Mouse (Mus musculus) midbrain, embryonic 13.5 days (tissue): ENCODE results near the gene Taar7a. TPM values are rescaled to one million over a fixed set of nuclear protein-coding genes. Genes with fewer than 3 reads are reported as not detected.
A peak's percentile ranks its signal among the peaks of the same experiment; 100 is the strongest.

Experiments used
- ATAC-seq: fragments of 200-750 bp; cut with Nextera tagmentation; 2 replicates; pipeline ENCODE4 v1.8.0; 2017; ENCODE audit warnings: mild to moderate bottlenecking, moderate TSS enrichment, moderate library complexity
- H3K27ac ChIP-seq: fragments of 300-500 bp; sonication (generic); 2 replicates; pipeline ENCODE4 v1.5.1; 2015; ENCODE audit warnings: inconsistent platforms, mild to moderate bottlenecking, moderate library complexity
- H3K27me3 ChIP-seq: fragments of 300-500 bp; sonication (generic); 2 replicates; pipeline ENCODE4 v1.6.1; 2015; ENCODE audit warnings: mild to moderate bottlenecking, inconsistent platforms
- H3K36me3 ChIP-seq: fragments of 300-500 bp; sonication (generic); 2 replicates; pipeline ENCODE4 v1.6.1; 2015; ENCODE audit warnings: mild to moderate bottlenecking, inconsistent platforms
- H3K4me1 ChIP-seq: fragments of 300-500 bp; sonication (generic); replicated peaks from 2 replicates; pipeline ENCODE4 v1.6.1; 2015; ENCODE audit warnings: inconsistent platforms
- H3K4me2 ChIP-seq: fragments of 300-500 bp; sonication (generic); replicated peaks from 2 replicates; pipeline ENCODE4 v1.6.1; 2015; ENCODE audit warnings: moderate library complexity, mild to moderate bottlenecking, inconsistent platforms
- H3K4me3 ChIP-seq: fragments of 300-500 bp; sonication (generic); replicated peaks from 2 replicates; pipeline ENCODE4 v1.5.1; 2015; ENCODE audit warnings: mild to moderate bottlenecking, inconsistent platforms
- H3K9ac ChIP-seq: fragments of 300-500 bp; sonication (generic); replicated peaks from 2 replicates; pipeline ENCODE4 v1.6.1; 2015; ENCODE audit warnings: mild to moderate bottlenecking, inconsistent platforms
- H3K9me3 ChIP-seq: fragments of 300-500 bp; sonication (generic); 2 replicates; pipeline ENCODE4 v1.6.1; 2016; ENCODE audit warnings: mild to moderate bottlenecking, inconsistent platforms
- WGBS: fragments of 180-500 bp; shearing (Covaris S2); methylation state at CpG from one replicate; pipeline ENCODE4 v1.1.7; 2015; 5-methylcytosine and 5-hydroxymethylcytosine counted together
- polyA plus RNA-seq: library from polyadenylated mRNA; unstranded; fragments of >200 nt; fragmentation: Nextera tagmentation; extraction: Ambion mirVana; gene quantifications from 2 replicates; pipeline ENCODE4 v1.2.1, GENCODE M21; 2015

Gene Taar7a
- not detected in 2 replicates for polyA plus RNA-seq

- WGBS: 75% methylated on average over 3 of the region's 3 CpGs
- no peak within 1 kb of the TSS for H3K4me3 ChIP-seq
- no peak within 1 kb of the TSS for H3K27ac ChIP-seq
- no peak within 1 kb of the TSS for H3K9ac ChIP-seq
- no peaks in the 10 kb centered on the region for H3K27me3 ChIP-seq
- no peaks in the 10 kb centered on the region for H3K4me1 ChIP-seq
- no peaks in the 10 kb centered on the region for H3K36me3 ChIP-seq
- H3K9me3 ChIP-seq: no peaks in the 10 kb centered on the region
- H3K4me2 ChIP-seq: no peak within 1 kb of the TSS
- ATAC-seq: no peak
Measured at GRCm38 (mm10) chr10:23993381-23993780, at the start of gene Taar7a. TSS of gene Taar7a (minus strand) at chr10:23993481.

GRCm38 (mm10) chr10:24040120-24040869 is 47.0 kb upstream of the Taar7a start:
- H3K36me3 ChIP-seq: no peaks in the 10 kb centered on the region
- H3K9me3 ChIP-seq: no peaks in the 10 kb centered on the region
- no peaks in the 10 kb centered on the region for H3K4me1 ChIP-seq
- WGBS: 77% methylated on average over 2 of the region's 2 CpGs
- no peak for ATAC-seq
- no peaks in the 10 kb centered on the region for H3K27me3 ChIP-seq
- no peak overlapping the region for H3K4me3 ChIP-seq
- H3K9ac ChIP-seq: no peak overlapping the region
- H3K4me2 ChIP-seq: no peak overlapping the region
- no peak overlapping the region for H3K27ac ChIP-seq

- ATAC-seq: no peak
- Histone ChIP-seq H3K36me3 (no peaks in the 10 kb centered on the region), H3K4me1 (no peaks in the 10 kb centered on the region), H3K4me2 (no peak within 1 kb of the TSS), H3K27ac (no peak within 1 kb of the TSS), H3K9me3 (no peaks in the 10 kb centered on the region), H3K9ac (no peak within 1 kb of the TSS), H3K27me3 (no peaks in the 10 kb centered on the region), H3K4me3 (no peak within 1 kb of the TSS)
- WGBS: 90% methylated on average over 2 of the region's 2 CpGs
Measured at GRCm38 (mm10) chr10:24037314-24037713, 44.0 kb upstream of the Taar7a start, which contains the start of gene Taar7e. TSS of gene Taar7e (plus strand) at chr10:24037614.

DNA sequence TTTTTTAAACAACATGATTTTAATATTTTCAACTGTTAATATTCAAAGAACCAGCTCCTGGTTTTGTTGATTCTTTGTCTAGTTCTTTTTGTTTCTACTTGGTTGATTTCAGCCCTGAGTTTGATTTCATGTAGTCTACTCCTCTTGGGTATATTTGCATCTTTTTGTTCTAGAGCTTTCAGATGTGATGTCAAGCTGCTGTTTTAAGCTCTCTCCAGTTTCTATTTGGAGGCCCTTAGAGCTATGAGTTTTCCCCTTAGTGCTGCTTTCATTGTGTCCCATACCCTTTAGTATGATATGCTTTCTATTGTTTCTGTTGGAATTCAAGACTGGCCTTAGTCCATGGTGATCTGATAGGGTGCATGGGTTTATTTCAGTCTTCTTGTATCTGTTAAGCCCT is 38.1 kb upstream of the Taar7a start:
- Histone ChIP-seq H3K4me3 (no peak overlapping the region), H3K27ac (no peak overlapping the region), H3K36me3 (no peaks in the 10 kb centered on the region), H3K4me2 (no peak overlapping the region), H3K4me1 (no peaks in the 10 kb centered on the region), H3K9me3 (no peaks in the 10 kb centered on the region), H3K27me3 (no peaks in the 10 kb centered on the region), H3K9ac (no peak overlapping the region)
- no peak for ATAC-seq

- H3K9me3 ChIP-seq: no peaks in the 10 kb centered on the region
- H3K4me2 ChIP-seq: no peak within 1 kb of the TSS
- no peaks in the 10 kb centered on the region for H3K27me3 ChIP-seq
- no peak within 1 kb of the TSS for H3K4me3 ChIP-seq
- H3K4me1 ChIP-seq: no peaks in the 10 kb centered on the region
- H3K27ac ChIP-seq: no peak within 1 kb of the TSS
- H3K36me3 ChIP-seq: no peaks in the 10 kb centered on the region
- no peak for ATAC-seq
- no peak within 1 kb of the TSS for H3K9ac ChIP-seq
Measured at GRCm38 (mm10) chr10:24026922-24027321, 33.6 kb upstream of the Taar7a start, which contains the start of gene Taar7d. TSS of gene Taar7d (plus strand) at chr10:24027222.

- Histone ChIP-seq H3K4me1 (no peaks in the 10 kb centered on the region), H3K27me3 (no peaks in the 10 kb centered on the region), H3K27ac (no peak overlapping the region), H3K4me3 (no peak overlapping the region), H3K9ac (no peak overlapping the region), H3K4me2 (no peak overlapping the region), H3K36me3 (no peaks in the 10 kb centered on the region), H3K9me3 (no peaks in the 10 kb centered on the region)
- WGBS: 89% methylated on average over 1 of the region's 1 CpGs
- ATAC-seq: no peak
Measured at GRCm38 (mm10) chr10:24008143-24008542, 14.9 kb upstream of the Taar7a start.

- WGBS: 72% methylated on average over 2 of the region's 2 CpGs
- Histone ChIP-seq H3K4me2 (no peak overlapping the region), H3K27me3 (no peaks in the 10 kb centered on the region), H3K9me3 (no peaks in the 10 kb centered on the region), H3K36me3 (no peaks in the 10 kb centered on the region), H3K4me1 (no peaks in the 10 kb centered on the region), H3K4me3 (no peak overlapping the region), H3K27ac (no peak overlapping the region), H3K9ac (no peak overlapping the region)
- no peak for ATAC-seq
Measured at GRCm38 (mm10) chr10:24007034-24007433, 13.8 kb upstream of the Taar7a start.

GRCm38 (mm10) chr10:24006442-24006841 is 13.2 kb upstream of the Taar7a start:
- no peak overlapping the region for H3K4me3 ChIP-seq
- ATAC-seq: no peak
- H3K27me3 ChIP-seq: no peaks in the 10 kb centered on the region
- no peaks in the 10 kb centered on the region for H3K36me3 ChIP-seq
- H3K27ac ChIP-seq: no peak overlapping the region
- H3K4me2 ChIP-seq: no peak overlapping the region
- no peaks in the 10 kb centered on the region for H3K4me1 ChIP-seq
- no peak overlapping the region for H3K9ac ChIP-seq
- 71% methylated on average over 1 of the region's 1 CpGs for WGBS
- H3K9me3 ChIP-seq: no peaks in the 10 kb centered on the region

GRCm38 (mm10) chr10:23999639-24000038 is 6.4 kb upstream of the Taar7a start, which contains the start of gene Taar7b:
TSS of gene Taar7b (plus strand) at chr10:23999939.
- H3K9ac ChIP-seq: no peak within 1 kb of the TSS
- no peaks in the 10 kb centered on the region for H3K36me3 ChIP-seq
- H3K9me3 ChIP-seq: no peaks in the 10 kb centered on the region
- H3K4me3 ChIP-seq: no peak within 1 kb of the TSS
- H3K4me2 ChIP-seq: no peak within 1 kb of the TSS
- H3K4me1 ChIP-seq: no peaks in the 10 kb centered on the region
- H3K27me3 ChIP-seq: no peaks in the 10 kb centered on the region
- ATAC-seq: no peak
- 95% methylated on average over 1 of the region's 1 CpGs for WGBS
- no peak within 1 kb of the TSS for H3K27ac ChIP-seq

GRCm38 (mm10) chr10:23986419-23986818 is 6.9 kb downstream of the Taar7a start:
- no peak for ATAC-seq
- Histone ChIP-seq H3K9ac (no peak overlapping the region), H3K9me3 (no peaks in the 10 kb centered on the region), H3K27ac (no peak overlapping the region), H3K36me3 (no peaks in the 10 kb centered on the region), H3K4me1 (no peaks in the 10 kb centered on the region), H3K4me2 (no peak overlapping the region), H3K4me3 (no peak overlapping the region), H3K27me3 (no peaks in the 10 kb centered on the region)
- 78% methylated on average over 5 of the region's 5 CpGs for WGBS

DNA sequence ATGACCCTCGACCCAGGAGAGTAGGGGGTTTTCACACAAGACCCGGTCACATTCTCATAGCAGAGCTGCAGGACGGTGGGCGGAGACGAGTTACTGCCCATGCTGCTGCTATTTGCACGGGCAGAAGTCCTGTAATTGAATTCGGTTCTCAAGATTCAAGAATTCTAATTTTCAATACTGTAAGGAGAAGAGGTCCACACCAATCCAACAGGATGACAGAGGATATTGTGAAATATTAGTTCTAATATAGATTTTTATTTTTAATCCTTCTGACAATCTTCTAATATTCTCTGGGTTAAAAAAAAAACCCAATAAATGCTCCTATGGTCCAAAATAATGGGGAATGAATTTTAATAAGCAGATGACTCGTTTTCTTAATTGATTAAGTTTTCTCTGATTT is 7.7 kb downstream of the Taar7a start, which contains the start of gene Taar6:
Gene Taar6, minus strand, starts transcription at position 101 of the 400 bp plus-strand sequence.
- Histone ChIP-seq H3K9ac (no peak within 1 kb of the TSS), H3K9me3 (no peaks in the 10 kb centered on the region), H3K36me3 (no peaks in the 10 kb centered on the region), H3K27ac (no peak within 1 kb of the TSS), H3K27me3 (no peaks in the 10 kb centered on the region), H3K4me2 (no peak within 1 kb of the TSS), H3K4me3 (no peak within 1 kb of the TSS), H3K4me1 (no peaks in the 10 kb centered on the region)
- 82% methylated on average over 8 of the region's 8 CpGs for WGBS
- no peak for ATAC-seq

DNA sequence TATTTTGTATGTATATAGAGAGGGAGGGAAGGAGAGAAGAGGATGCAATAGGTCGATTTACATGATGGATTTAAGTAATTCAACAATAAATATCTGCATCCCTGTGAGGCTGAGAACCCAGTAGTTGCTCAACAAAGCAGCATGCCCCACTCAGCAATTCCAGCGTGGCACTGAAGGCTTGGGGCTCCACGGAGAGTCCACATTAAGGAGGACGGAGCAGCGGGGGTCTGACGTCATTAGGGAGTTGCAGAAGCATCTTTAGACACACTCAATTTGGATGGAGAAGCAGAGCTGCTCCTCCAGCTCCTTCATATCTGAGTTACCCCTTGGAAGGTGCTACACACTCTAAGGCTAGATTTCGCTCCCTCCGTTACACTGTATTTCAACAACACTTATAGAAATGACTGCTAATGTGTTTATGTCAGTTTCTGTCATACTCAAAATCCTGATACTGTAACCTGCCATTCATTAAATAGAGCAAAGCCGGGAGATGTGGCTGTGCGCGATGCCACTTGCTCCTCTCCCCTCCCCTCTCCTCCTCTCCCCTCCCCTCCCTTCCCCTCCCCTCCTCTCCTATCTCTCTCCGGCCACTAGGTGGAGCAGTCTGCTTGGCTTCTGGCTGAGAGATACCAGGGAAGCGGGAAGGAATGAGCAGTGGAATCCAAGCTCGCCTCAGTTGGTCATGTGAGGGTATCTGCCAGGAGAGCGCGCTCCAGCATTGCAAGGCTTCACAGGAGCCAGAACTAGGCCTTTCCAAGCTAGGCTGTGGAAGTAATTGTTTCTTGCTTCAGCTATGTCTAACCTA is 14.2 kb downstream of the Taar7a start:
- Histone ChIP-seq H3K27ac (no peak overlapping the region), H3K36me3 (no peaks in the 10 kb centered on the region), H3K4me3 (no peak overlapping the region), H3K27me3 (no peaks in the 10 kb centered on the region), H3K9ac (no peak overlapping the region), H3K9me3 (no peaks in the 10 kb centered on the region), H3K4me2 (no peak overlapping the region), H3K4me1 (no peaks in the 10 kb centered on the region)
- peak; percentile 84 for ATAC-seq
- 41% methylated on average over 16 of the region's 16 CpGs for WGBS
